Mouse (Mus musculus): ENCODE results near the gene Sorl1. TPM values are rescaled to one million over a fixed set of nuclear protein-coding genes. Genes with fewer than 3 reads are reported as not detected.

Gene Sorl1
- total RNA-seq, 2 experiments from 2014 or later = 205 to 221 TPM

DNA sequence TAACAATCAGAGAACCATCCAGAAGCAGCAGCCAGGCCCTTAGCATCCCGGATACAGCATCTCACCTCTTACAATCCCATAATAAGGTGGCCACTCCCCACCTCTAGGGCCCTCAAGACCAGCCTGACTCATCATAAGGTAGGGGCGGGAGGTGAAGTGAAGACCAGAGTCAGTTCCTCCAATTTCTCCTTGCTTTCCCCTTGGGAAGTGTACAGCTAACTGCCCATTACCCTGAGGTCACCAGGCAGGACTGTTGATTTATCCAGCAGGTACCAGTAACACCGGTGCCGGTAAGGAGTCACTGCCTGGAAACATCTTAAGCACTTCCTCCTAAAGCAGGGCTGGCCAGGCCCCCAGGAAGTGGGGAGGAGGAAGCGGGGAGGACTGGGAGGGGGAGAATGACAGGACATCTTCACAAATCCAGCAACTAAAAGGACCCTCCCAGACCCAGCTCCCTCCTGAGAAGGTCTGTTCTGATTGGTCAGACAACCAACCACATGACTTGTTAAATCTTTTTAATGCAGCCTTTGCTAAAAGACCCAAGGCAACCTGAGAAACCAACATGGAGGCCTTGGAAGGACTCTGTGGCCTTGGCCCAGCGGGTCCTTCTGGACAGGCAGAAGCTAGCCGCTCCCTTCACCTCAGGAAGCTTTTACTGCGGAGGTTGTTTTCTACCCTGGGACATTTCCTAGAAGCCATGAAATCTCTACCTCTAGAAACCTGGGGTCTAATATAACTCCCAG lies 26.2 kb downstream of the Sorl1 start:
- intact Hi-C loops (cut with DNase I) = no loop called here
- no peak for DNase-seq (ENCODE audit: low spot score in 2 of 2)

DNA sequence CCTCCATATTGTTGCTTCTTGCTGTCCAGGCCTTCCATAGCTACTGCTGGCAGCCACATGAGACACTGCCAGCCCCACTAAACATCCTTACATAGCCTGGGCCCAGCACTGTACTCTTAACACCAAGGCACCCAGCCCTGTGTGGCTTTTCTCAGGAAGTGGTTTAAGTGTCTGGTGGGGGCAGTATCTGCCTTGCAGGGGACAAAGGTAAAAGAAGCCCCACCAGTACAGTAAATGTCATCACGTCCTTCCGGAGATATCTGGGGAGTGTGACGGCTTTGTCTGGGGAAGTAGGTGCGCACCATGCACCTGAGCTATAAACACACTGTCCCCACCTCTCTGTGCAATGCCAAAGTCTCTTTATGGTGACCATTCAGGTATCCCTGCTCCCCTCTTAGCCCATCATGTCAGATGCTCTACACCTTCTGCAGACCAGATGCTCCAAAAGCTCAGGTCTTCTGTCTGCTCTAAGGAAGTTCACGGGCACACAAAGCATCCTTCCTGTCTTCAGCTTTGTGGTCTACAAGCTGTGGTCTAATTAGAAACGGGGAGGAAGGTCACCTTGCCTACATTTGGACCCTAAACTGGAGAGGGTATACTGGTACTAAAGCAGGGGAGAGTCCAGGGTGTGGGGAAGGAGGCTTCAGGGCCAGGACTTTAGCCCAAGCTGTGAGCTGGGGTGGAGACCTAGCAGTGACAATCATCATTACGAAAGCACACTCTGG lies 26.9 kb downstream of the Sorl1 start:
- DNase-seq (ENCODE audit: low spot score in 2 of 2) = no peak
- intact Hi-C loops (cut with DNase I) = no loop called here

DNA sequence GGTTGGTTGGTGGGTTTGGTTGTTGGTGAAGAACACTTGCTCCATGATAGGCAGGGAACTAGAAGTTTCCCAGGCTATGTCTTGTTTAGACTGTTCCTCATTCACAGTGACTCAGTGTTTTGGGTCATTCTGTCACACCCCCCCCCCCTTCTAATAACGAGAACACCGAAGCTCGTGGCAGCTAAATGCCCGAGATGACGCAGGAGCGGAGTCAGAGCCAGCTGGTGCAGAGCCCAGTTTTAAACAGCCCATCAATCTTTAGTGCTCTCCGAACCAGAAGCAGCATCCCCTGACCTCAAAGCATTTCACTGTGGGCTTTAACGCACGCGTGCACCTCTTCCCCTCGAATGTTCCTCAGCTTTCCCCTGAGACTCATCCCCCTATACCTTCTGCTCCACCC lies 29.3 kb downstream of the Sorl1 start:
- intact Hi-C loops (cut with DNase I) = no loop called here
- DNase-seq (ENCODE audit: low spot score in 2 of 2) = no peak

DNA sequence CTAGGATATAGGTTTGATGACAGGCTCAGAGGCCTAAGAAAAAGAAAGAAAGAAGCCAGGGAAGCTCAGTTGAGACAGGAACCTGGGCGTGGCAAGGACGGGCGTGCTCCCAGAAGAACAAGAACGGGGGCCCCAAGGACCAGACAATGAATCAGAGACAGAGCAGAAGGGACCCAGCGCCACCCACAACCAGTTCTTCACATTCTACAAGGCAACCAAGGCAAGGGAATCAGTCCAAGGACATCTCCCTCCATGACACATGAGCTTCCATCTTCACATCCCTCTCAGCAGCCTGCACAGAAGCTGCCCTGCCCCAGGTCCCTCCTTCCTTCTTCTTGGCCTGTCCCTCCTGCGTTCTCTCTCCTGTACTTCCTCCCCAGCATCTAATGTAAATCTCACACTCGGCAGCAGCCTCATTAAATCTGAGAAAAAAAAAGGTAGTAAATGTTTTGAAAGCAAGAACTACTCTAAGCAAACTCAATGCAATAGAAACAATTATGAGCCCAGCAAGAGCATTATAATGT lies 30.0 kb downstream of the Sorl1 start:
- intact Hi-C loops (cut with DNase I) = no loop called here
- DNase-seq (ENCODE audit: low spot score in 2 of 2) = peak; percentile 56 to 70

DNA sequence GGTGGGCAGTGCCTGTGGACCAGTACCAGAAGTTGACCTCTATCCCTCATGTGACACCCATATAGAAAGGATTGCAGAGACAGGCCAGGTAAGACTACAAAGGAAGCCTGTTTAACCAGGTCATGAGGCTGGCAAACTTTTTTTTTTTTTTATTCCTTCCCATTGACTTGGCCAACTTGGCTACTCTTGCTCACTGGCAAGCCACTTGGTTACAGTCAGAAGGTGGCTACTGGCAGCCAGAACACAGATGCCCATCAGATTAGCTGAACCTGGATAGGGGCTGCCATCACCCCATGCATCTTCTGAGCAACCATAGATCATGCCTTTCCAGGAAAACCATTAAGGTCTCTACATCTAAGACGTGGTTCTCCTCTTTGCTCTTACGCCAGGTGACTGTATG lies 31.3 kb downstream of the Sorl1 start:
- intact Hi-C loops (cut with DNase I) = no loop called here
- DNase-seq (ENCODE audit: low spot score in 2 of 2) = no peak

DNA sequence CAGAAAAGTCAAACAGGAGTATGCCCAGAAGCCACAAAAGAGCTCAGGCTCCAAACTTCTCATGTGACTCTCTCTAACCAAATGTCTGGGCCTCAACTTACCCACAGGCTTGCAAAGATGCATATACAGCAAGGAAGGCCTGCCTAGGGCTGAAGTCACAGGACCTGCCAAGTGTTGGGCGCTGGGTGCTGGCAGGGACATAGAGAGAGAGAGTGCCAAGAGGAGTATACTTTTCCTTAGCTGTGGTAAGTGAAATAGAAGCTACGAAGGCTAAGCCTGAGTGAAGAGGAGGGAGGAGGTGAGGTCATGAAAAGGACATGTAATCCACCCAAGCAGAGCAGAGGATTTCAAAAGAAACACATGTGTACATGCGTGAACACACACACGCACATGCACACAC lies 32.5 kb downstream of the Sorl1 start:
- intact Hi-C loops (cut with DNase I) = no loop called here
- no peak for DNase-seq (ENCODE audit: low spot score in 2 of 2)

DNA sequence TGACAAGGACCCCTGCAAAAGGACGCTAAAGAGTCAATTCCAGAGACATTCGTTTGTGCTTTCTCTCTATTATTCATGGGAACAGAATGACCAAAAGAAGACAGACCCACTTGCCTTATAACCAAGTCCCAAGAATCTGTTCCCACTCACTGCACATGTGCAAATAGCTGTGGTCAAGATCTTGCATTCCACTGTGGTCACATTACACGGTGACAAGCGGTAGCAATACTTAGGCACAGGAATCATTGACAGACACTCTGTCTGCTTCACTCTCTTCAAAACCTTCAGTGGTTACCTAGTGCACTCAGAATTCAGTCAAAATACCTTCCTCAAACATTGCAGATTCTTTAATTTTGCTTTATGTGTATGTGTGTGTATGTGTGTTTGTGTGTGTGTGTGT lies 36.2 kb downstream of the Sorl1 start:
- DNase-seq (ENCODE audit: low spot score in 2 of 2) = no peak
- intact Hi-C loops (cut with DNase I) = no loop called here

DNA sequence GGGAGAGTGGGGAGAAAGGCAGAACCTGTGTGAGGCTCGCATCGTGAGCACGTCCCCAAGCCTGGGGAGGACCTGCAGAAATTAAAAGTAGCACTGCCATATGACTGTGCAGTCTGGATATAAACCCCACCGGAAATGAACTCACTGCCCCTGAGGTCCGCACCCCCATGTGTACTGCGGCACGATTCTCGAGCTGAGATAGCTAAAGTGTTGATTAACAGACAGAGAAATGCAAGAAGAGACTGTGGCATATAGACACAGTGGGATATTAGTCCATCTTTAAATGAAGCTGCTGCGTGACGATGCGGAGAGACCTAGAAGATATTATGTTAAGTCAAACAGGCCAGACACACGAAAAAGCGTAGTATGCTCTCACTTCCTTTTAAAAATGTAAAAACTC lies 38.1 kb downstream of the Sorl1 start:
- intact Hi-C loops (cut with DNase I) = no loop called here
- DNase-seq (ENCODE audit: low spot score in 2 of 2) = no peak

DNA sequence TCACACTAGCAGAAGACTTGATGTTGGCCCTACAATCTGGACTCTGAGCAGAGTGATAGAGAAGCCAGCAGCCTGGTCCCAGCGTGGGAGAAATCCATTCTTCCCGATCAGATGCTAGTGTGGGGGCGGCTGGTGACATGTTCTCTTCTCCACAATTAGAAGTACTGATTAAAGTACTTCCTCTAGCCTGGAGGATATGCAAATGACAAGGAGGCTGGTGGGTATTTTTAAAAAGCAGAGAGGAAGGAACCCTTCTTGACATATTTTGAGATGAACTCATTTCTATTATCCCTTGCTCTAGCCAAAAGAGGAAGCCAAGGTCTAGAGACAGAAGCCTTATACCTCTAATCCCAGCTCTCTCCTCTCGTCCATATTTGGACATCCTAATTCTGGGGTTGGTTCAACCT lies 40.4 kb downstream of the Sorl1 start:
- intact Hi-C loops (cut with DNase I) = loop anchor here (5.0 kb wide), 1 partner anchor 39 kb away; the partner anchor contains the start of gene Sorl1
- peak; percentile 81 for DNase-seq (ENCODE audit: low spot score in 2 of 2)

DNA sequence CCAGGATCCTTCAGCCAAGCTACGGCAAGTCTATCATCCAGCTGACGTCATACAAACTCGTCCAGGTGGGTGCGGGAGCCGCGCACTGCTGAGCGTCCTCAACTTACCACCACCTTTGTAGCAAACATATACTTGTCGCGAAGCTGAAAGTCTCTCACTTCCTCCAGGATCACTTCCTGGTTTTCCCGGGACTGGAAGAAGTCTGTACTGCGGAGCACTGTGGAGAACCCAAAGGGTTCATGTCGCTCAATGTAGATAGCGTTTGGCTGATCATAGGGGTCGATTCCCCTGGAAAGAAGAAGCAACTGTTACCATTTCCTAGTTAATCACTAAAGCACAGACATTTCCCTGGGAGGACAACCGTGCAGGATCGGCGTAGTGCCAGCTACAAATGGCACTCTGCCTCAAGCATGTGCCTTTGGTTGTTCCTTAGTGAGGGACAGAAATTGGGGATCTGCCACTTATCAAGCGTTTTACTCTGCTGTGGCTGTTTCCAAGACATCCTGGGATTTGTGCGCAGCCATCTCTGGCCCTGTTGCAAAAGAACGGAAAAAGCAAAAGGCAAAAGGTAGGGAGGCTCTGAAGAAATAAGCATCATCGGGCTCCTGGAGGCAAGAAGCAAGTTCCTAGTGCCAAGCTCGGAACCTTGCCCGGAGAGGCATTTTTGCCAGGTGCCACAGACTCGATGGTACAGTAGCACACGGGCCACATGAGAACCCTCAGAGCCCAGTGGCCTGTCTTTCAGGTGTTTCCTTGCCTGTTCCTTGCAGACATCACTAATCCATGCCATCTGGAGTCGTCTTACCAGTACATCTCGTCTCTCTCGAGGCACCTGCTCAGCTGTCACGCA lies 42.2 kb downstream of the Sorl1 start:
- intact Hi-C loops (cut with DNase I) = loop anchor here (5.0 kb wide), 1 partner anchor 40 kb away; the partner anchor contains the start of gene Sorl1
- no peak for DNase-seq (ENCODE audit: low spot score in 2 of 2)

DNA sequence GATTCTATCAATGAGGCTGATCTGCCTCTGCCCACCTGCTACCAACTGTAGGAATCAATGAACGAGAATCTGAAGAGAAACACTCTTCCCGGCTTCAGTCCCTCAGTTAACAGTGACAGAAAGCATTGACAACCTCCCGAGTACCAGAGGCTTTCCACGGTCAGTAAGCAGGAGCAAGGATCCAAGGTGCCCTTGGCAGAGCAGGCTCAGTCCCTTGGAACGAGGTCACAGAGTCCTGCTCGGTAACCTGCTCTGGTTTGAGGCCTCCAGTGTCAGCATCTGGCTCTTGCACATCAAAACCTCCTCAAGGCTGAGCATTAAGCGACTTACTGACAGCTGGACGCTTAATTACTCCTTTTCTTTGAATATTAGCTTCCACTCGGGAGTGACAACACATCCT lies 43.4 kb downstream of the Sorl1 start:
- no peak for DNase-seq (ENCODE audit: low spot score in 2 of 2)
- intact Hi-C loops (cut with DNase I) = loop anchor here (5.0 kb wide), 1 partner anchor 42 kb away; the partner anchor contains the start of gene Sorl1

DNA sequence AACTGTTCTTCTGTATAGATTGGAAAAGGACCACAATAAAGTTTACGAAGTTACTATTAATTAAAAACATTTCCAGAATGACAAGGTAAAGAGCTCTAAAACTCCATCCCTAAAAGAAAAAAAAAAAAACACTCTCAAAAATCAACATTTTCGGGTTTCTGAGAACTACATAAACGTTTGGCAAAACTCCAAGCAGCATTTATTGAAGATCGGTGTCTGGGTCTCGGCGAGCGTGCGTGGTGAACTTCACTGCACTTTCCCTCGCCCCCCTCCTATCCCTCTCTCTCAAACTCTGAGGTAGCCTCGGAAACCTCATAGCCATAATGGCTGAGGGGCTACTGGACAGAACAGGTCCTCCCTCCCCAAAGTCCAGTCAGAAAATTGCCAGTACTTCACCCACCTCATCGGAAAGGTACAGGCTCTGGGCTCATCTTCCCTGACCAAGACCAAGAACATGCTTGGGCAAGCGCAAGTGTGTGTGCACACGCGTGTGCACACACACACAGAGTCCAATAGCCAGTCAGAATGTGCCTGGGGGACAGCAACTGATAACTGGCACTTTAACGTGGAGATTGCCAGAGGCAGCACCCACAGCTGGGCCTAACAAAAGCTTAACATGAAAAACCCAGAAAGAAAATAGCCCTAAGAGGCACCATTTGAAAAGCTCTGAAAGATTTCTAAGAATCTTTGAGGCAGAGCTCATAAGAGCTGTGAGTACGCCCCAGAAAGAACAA lies 46.8 kb downstream of the Sorl1 start:
- intact Hi-C loops (cut with DNase I) = no loop called here
- no peak for DNase-seq (ENCODE audit: low spot score in 2 of 2)

DNA sequence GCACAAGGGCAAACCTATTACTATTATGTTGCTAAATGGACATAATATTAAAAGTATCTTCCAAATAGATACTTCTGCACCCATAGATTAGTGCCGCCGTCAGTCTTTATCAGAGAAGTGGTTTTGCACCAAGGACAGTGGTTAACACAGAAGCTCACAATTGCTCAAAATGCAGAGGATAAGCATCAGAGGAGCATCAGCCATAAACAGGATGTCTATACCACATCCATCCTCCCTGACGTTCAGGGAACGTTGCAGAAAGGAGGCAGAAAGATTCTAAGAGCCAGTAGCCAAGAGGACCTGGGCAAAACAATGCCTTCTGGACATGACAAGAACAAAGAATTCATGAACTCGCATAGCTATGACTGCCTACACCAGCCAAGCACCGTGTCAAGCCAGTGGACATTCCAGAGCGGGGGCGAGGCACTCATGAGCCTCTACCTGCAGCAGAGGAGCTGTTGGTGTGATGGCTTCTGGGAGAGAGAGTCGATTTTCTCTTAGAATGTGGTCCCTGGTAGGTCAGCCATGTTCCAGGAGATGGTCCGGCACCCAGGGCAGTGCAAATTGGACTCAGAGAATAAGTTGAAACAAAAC lies 47.7 kb downstream of the Sorl1 start:
- intact Hi-C loops (cut with DNase I) = no loop called here
- DNase-seq (ENCODE audit: low spot score in 2 of 2) = no peak

DNA sequence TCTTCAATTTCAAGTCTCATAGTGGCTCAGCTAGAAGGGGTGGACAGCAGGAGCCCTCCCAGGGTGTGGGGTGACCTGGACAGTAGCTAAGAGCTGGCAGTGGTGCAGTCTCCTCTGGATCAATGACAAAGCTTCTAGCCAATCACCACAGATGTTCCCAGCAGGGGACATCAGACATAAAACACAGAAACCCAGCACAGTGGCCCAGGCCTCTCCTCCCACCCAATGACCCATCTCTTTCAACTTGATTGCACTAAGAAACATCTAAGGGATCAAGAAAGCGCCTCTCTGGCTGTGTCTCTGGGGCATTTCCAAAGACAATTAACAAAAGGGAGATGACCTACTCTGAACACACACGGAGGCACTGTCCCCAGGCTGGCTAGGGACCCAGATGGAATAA lies 48.9 kb downstream of the Sorl1 start:
- no peak for DNase-seq (ENCODE audit: low spot score in 2 of 2)
- intact Hi-C loops (cut with DNase I) = no loop called here

DNA sequence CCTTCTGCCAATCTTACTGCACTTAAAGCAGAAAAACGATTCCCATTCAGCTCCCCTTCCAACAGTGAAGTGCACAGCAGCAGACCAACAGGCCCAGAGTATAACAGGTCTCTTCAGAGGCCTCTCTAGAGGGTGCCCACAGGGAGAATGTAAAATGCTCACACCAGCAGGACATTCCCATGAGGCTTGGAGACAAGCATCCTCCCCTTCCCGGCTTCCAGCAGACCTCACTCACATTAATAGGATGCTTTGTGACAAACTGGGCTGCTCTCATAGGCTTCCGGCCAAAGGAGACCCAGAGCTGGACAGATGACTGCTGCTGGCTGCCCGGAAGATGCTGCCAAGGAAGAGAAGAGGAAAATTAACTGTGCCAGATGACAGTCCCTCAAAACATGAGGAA lies 52.1 kb downstream of the Sorl1 start:
- intact Hi-C loops (cut with DNase I) = no loop called here

DNA sequence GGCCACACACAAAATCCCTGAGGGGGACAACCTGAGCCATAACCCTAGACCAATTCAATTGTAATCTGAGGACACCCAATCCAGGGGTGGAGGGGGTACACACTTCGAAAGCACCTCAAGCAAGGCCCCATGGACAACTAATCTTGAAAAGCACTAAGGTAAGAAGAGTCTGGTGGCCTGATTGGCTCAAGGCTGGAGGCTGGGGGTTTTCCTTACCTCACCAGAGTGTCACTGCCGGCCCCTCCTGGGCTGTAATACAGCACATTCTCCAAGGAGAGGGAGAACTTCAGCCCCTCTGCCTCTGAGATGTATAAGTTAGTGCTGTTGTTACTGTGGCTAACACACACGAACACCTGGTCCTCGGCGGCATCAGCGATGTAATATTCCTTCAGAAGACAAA lies 53.2 kb downstream of the Sorl1 start:
- DNase-seq (ENCODE audit: low spot score in 2 of 2) = no peak
- intact Hi-C loops (cut with DNase I) = no loop called here

More for the DNA sequence above, 52.1 kb downstream of the Sorl1 start:
- no peak for DNase-seq (ENCODE audit: low spot score in 2 of 2)

DNA sequence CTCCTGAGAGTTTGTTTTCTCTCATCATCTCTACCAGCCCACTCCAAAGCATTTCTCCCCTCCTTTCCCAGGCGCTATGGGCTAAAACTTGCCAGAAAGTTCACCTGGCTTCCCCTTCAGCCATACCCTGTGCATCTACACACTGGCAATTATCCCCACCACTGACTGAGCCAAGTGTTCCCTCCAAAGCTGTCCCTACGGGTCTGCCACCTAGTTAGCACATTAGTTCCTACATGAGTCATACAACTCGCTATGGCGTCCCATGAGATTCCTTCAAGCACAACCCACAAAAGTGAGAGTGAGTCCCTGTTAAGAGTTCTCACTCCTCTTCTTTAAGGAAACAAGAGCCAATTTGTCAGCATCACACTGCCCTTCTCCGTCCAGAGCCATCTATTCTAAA lies 54.6 kb downstream of the Sorl1 start:
- no peak for DNase-seq (ENCODE audit: low spot score in 2 of 2)
- intact Hi-C loops (cut with DNase I) = no loop called here

DNA sequence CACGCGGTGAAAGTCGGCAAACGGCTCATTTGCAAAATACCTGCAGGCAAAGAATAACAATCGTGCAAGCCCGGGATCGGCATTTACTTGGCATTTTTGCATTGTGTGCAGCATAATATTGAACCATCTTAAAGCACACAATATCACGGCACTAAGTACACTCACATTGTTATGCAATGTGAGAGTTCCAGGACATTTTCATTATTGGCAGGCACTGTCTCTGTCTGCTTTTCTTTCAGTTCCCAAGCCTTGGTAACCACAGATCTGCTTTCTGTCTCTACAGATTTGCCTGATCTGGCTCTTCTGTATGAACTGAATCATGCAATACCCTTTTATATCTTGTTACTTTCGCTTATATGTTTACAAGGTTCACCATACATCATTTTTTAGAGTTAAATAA lies 56.1 kb downstream of the Sorl1 start:
- intact Hi-C loops (cut with DNase I) = no loop called here
- DNase-seq (ENCODE audit: low spot score in 2 of 2) = no peak

DNA sequence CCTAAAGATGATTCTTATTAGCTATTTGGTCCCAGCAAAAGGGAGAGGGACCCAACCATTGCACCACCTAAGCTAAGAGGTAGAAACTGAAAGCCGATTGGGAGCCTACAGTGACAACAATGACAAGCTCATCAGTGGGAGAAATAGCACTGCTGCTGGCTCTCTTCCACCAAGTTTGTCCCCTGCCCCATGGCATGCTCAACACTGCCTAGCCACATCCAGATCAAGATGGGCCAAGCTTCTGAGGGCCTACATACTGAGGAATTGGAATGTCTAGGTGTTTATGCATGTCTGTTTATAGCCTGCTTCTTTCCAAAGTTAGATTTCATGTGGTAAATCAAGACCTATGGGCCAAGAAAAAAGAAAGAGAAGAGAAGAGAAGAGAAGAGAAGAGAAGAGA lies 58.3 kb downstream of the Sorl1 start:
- intact Hi-C loops (cut with DNase I) = no loop called here
- DNase-seq (ENCODE audit: low spot score in 2 of 2) = no peak
